Mouse (Mus musculus): ENCODE results near the gene Dna2. TPM values are rescaled to one million over a fixed set of nuclear protein-coding genes. Genes with fewer than 3 reads are reported as not detected.
"Not testable (repeated sequence)": the region's sequence is repeated elsewhere in the genome, so short reads cannot be mapped to it uniquely, and the experiment has no call there.

The Dna2 gene
- 15.6 and 17.2 TPM in 2 replicates for polyA plus RNA-seq (2016; fragmentation: Nextera tagmentation; extraction: Ambion mirVana)

GRCm38 (mm10) chr10:62946738-62947471, at the start of gene Dna2:
Gene Dna2 (plus strand): TSS chr10:62947026.
- under 1% methylated on average over 68 of the region's 68 CpGs for WGBS
- peaks cover 42% of the 10 kb centered on the region for H3K36me3 ChIP-seq
- H3K4me3 ChIP-seq, result peak within 1 kb of the TSS; percentile 70
- peak; percentile 90 for ATAC-seq (ENCODE audit: low FRiP score, low read depth)
- H3K9ac ChIP-seq, result peak within 1 kb of the TSS; percentile 73
- H3K4me1 ChIP-seq, result 0 out of 2 replicates have a peak, but pooled peaks cover 4% of the 10 kb centered on the region
- peak within 1 kb of the TSS; percentile 76 for H3K4me2 ChIP-seq (replicated peaks)
- peak within 1 kb of the TSS; percentile 54 for H3K27ac ChIP-seq
- no peaks in the 10 kb centered on the region for H3K27me3 ChIP-seq (replicated peaks)
- no peaks in the 10 kb centered on the region for H3K9me3 ChIP-seq

- no peak overlapping the region for H3K27ac ChIP-seq
- no peaks in the 10 kb centered on the region for H3K9me3 ChIP-seq
- H3K4me3 ChIP-seq, result no peak overlapping the region
- H3K4me2 ChIP-seq (replicated peaks), result no peak overlapping the region
- no peaks in the 10 kb centered on the region for H3K4me1 ChIP-seq
- ATAC-seq (ENCODE audit: low FRiP score, low read depth), result no peak
- no peak overlapping the region for H3K9ac ChIP-seq
- H3K27me3 ChIP-seq (replicated peaks), result no peaks in the 10 kb centered on the region
- H3K36me3 ChIP-seq, result no peaks in the 10 kb centered on the region
- WGBS, result 98% methylated on average over 3 of the region's 3 CpGs
These were observed 49.4 kb upstream of the Dna2 start for GRCm38 (mm10) chr10:62897437-62897836.

- no peak overlapping the region for H3K9ac ChIP-seq
- H3K9me3 ChIP-seq, result no peaks in the 10 kb centered on the region
- no peaks in the 10 kb centered on the region for H3K4me1 ChIP-seq
- no peak overlapping the region for H3K4me2 ChIP-seq (replicated peaks)
- no peak for ATAC-seq (ENCODE audit: low FRiP score, low read depth)
- no peak overlapping the region for H3K4me3 ChIP-seq
- H3K27ac ChIP-seq, result no peak overlapping the region
- H3K36me3 ChIP-seq, result no peaks in the 10 kb centered on the region
- H3K27me3 ChIP-seq (replicated peaks), result no peaks in the 10 kb centered on the region
- 88% methylated on average over 2 of the region's 2 CpGs for WGBS
These were observed 48.8 kb upstream of the Dna2 start for GRCm38 (mm10) chr10:62898061-62898460.

GRCm38 (mm10) chr10:62900144-62900543, 46.7 kb upstream of the Dna2 start:
- WGBS, result 98% methylated on average over 4 of the region's 4 CpGs
- Histone ChIP-seq H3K4me1 (no peaks in the 10 kb centered on the region), H3K27me3 (replicated peaks) (no peaks in the 10 kb centered on the region), H3K27ac (no peak overlapping the region), H3K9me3 (no peaks in the 10 kb centered on the region), H3K4me3 (no peak overlapping the region), H3K36me3 (no peaks in the 10 kb centered on the region), H3K9ac (no peak overlapping the region), H3K4me2 (replicated peaks) (no peak overlapping the region)
- ATAC-seq (ENCODE audit: low FRiP score, low read depth), result no peak

GRCm38 (mm10) chr10:62901826-62902225, 45.0 kb upstream of the Dna2 start:
- Histone ChIP-seq H3K36me3 (no peaks in the 10 kb centered on the region), H3K4me1 (no peaks in the 10 kb centered on the region), H3K9ac (no peak overlapping the region), H3K27ac (no peak overlapping the region), H3K4me3 (no peak overlapping the region), H3K27me3 (replicated peaks) (no peaks in the 10 kb centered on the region), H3K4me2 (replicated peaks) (no peak overlapping the region), H3K9me3 (no peaks in the 10 kb centered on the region)
- ATAC-seq (ENCODE audit: low FRiP score, low read depth), result no peak
- WGBS, result 47% methylated on average over 8 of the region's 8 CpGs

- no peak overlapping the region for H3K9ac ChIP-seq
- no peaks in the 10 kb centered on the region for H3K27me3 ChIP-seq (replicated peaks)
- H3K4me2 ChIP-seq (replicated peaks), result no peak overlapping the region
- H3K4me3 ChIP-seq, result no peak overlapping the region
- H3K9me3 ChIP-seq, result no peaks in the 10 kb centered on the region
- 47% methylated on average over 1 of the region's 1 CpGs for WGBS
- no peak for ATAC-seq (ENCODE audit: low FRiP score, low read depth)
- H3K27ac ChIP-seq, result no peak overlapping the region
- no peaks in the 10 kb centered on the region for H3K4me1 ChIP-seq
- H3K36me3 ChIP-seq, result no peaks in the 10 kb centered on the region
These were observed 44.0 kb upstream of the Dna2 start for GRCm38 (mm10) chr10:62902829-62903228.

GRCm38 (mm10) chr10:62906336-62906735, 40.5 kb upstream of the Dna2 start:
- no peak for ATAC-seq (ENCODE audit: low FRiP score, low read depth)
- Histone ChIP-seq H3K4me3 (no peak overlapping the region), H3K36me3 (no peaks in the 10 kb centered on the region), H3K9ac (no peak overlapping the region), H3K27me3 (replicated peaks) (no peaks in the 10 kb centered on the region), H3K9me3 (no peaks in the 10 kb centered on the region), H3K4me1 (no peaks in the 10 kb centered on the region), H3K4me2 (replicated peaks) (no peak overlapping the region), H3K27ac (no peak overlapping the region)
- WGBS, result 93% methylated on average over 7 of the region's 7 CpGs

GRCm38 (mm10) chr10:62908896-62909295, 37.9 kb upstream of the Dna2 start, which contains the start of gene Tet1:
Gene Tet1 (minus strand): TSS chr10:62908996.
- H3K4me3 ChIP-seq; ATAC-seq (ENCODE audit: low FRiP score, low read depth); H3K9me3 ChIP-seq; H3K36me3 ChIP-seq; H3K4me1 ChIP-seq; H3K27me3 ChIP-seq (replicated peaks); H3K4me2 ChIP-seq (replicated peaks); H3K9ac ChIP-seq; H3K27ac ChIP-seq: not testable (repeated sequence)
- WGBS, result no CpG with 5 or more reads among the region's 1 CpGs

- Histone ChIP-seq H3K27ac (no peak overlapping the region), H3K4me1 (no peaks in the 10 kb centered on the region), H3K4me3 (no peak overlapping the region), H3K4me2 (replicated peaks) (no peak overlapping the region), H3K27me3 (replicated peaks) (no peaks in the 10 kb centered on the region), H3K9ac (no peak overlapping the region), H3K36me3 (no peaks in the 10 kb centered on the region), H3K9me3 (no peaks in the 10 kb centered on the region)
- no peak for ATAC-seq (ENCODE audit: low FRiP score, low read depth)
- 98% methylated on average over 2 of the region's 2 CpGs for WGBS
These were observed 35.7 kb upstream of the Dna2 start for GRCm38 (mm10) chr10:62911120-62911519.

- Histone ChIP-seq H3K9me3 (no peaks in the 10 kb centered on the region), H3K9ac (no peak overlapping the region), H3K27ac (no peak overlapping the region), H3K36me3 (no peaks in the 10 kb centered on the region), H3K4me1 (peaks cover 12% of the 10 kb centered on the region; the same call in 1 of the 2 replicates), H3K27me3 (replicated peaks) (no peaks in the 10 kb centered on the region), H3K4me3 (no peak overlapping the region), H3K4me2 (replicated peaks) (no peak overlapping the region)
- WGBS, result 85% methylated on average over 3 of the region's 3 CpGs
- no peak for ATAC-seq (ENCODE audit: low FRiP score, low read depth)
These were observed 27.8 kb upstream of the Dna2 start for GRCm38 (mm10) chr10:62918985-62919384.

GRCm38 (mm10) chr10:62919925-62920765, 26.7 kb upstream of the Dna2 start, which contains the start of gene Slc25a16:
Gene Slc25a16 (plus strand): TSS chr10:62920633.
- H3K27me3 ChIP-seq (replicated peaks), result no peaks in the 10 kb centered on the region
- H3K4me3 ChIP-seq, result peak within 1 kb of the TSS; percentile 98
- H3K27ac ChIP-seq, result peak within 1 kb of the TSS; percentile 72
- H3K9ac ChIP-seq, result peak within 1 kb of the TSS; percentile 93
- no peaks in the 10 kb centered on the region for H3K36me3 ChIP-seq
- no peaks in the 10 kb centered on the region for H3K9me3 ChIP-seq
- peak; percentile 95 for ATAC-seq (ENCODE audit: low FRiP score, low read depth)
- peaks cover 12% of the 10 kb centered on the region; the same call in 1 of the 2 replicates for H3K4me1 ChIP-seq
- peak within 1 kb of the TSS; percentile 74 for H3K4me2 ChIP-seq (replicated peaks)
- 8% methylated on average over 50 of the region's 50 CpGs for WGBS

- ATAC-seq (ENCODE audit: low FRiP score, low read depth), result peak; percentile 67
- under 1% methylated on average over 29 of the region's 29 CpGs for WGBS
- H3K36me3 ChIP-seq, result no peaks in the 10 kb centered on the region
- peak overlapping the region; percentile 98 for H3K4me3 ChIP-seq
- H3K4me1 ChIP-seq, result peaks cover 12% of the 10 kb centered on the region; the same call in 1 of the 2 replicates
- H3K27ac ChIP-seq, result peak overlapping the region; percentile 72
- H3K4me2 ChIP-seq (replicated peaks), result peak overlapping the region; percentile 74
- peak overlapping the region; percentile 93 for H3K9ac ChIP-seq
- no peaks in the 10 kb centered on the region for H3K9me3 ChIP-seq
- H3K27me3 ChIP-seq (replicated peaks), result no peaks in the 10 kb centered on the region
These were observed 26.1 kb upstream of the Dna2 start for GRCm38 (mm10) chr10:62920766-62921156.
